Mouse (Mus musculus) liver, embryonic 16.5 days (tissue): Measurements from ENCODE around the gene Ddah2. TPM values are rescaled to one million over a fixed set of nuclear protein-coding genes. Genes with fewer than 3 reads are reported as not detected.

ENCODE experiments used
- ATAC-seq: fragments of 200-750 bp; cut with Nextera tagmentation; 2 replicates; pipeline ENCODE4 v1.8.0; 2017; ENCODE audit warnings: low read depth, mild to moderate bottlenecking, moderate number of reproducible peaks, moderate library complexity
- H3K27ac ChIP-seq: fragments of 300-500 bp; sonication (generic); 2 replicates; pipeline ENCODE4 v1.5.1; 2014; ENCODE audit warnings: mild to moderate bottlenecking, low read length
- H3K27me3 ChIP-seq: fragments of 300-500 bp; sonication (generic); 2 replicates; pipeline ENCODE4 v1.6.1; 2014; ENCODE audit warnings: low read depth, low read length, mixed read lengths; ENCODE audit not compliant: control insufficient read depth, insufficient read depth
- H3K36me3 ChIP-seq: fragments of 300-500 bp; sonication (generic); 2 replicates; pipeline ENCODE4 v1.6.1; 2014; ENCODE audit warnings: mild to moderate bottlenecking; ENCODE audit not compliant: control insufficient read depth, insufficient read depth
- H3K4me1 ChIP-seq: fragments of 300-500 bp; sonication (generic); 2 replicates; pipeline ENCODE4 v1.6.1; 2014; ENCODE audit warnings: low read depth, low read length, mixed read lengths; ENCODE audit not compliant: control insufficient read depth
- H3K4me2 ChIP-seq: fragments of 300-500 bp; sonication (generic); 2 replicates; pipeline ENCODE4 v1.6.1; 2014; ENCODE audit warnings: low read depth, low read length, mixed read lengths
- H3K4me3 ChIP-seq: fragments of 300-500 bp; sonication (generic); 2 replicates; pipeline ENCODE4 v1.5.1; 2014; ENCODE audit warnings: low read depth, mild to moderate bottlenecking, low read length
- H3K9ac ChIP-seq: fragments of 300-500 bp; sonication (generic); 2 replicates; pipeline ENCODE4 v1.6.1; 2014; ENCODE audit warnings: low read depth, low read length
- H3K9me3 ChIP-seq: fragments of 300-500 bp; sonication (generic); replicated peaks from 2 replicates; pipeline ENCODE4 v1.6.1; 2016; ENCODE audit warnings: low read length; ENCODE audit not compliant: control insufficient read depth
- WGBS: fragments of 180-500 bp; shearing (Covaris S2); extraction: QIAGEN DNeasy Blood & Tissue Kit; methylation state at CpG from one replicate; pipeline ENCODE4 v1.1.7; 2014; ENCODE audit not compliant: insufficient replicate concordance; 5-methylcytosine and 5-hydroxymethylcytosine counted together
- polyA plus RNA-seq: library from polyadenylated mRNA; unstranded; fragments of >200 nt; fragmentation: Nextera tagmentation; extraction: Ambion mirVana; gene quantifications from 2 replicates; pipeline ENCODE4 v1.2.1, GENCODE M21; 2015

Ddah2 gene
- polyA plus RNA-seq, 1 experiment from 2014 or later = 18.1 TPM

- Histone ChIP-seq H3K27ac (no peak within 1 kb of the TSS), H3K36me3 (no peaks in the 10 kb centered on the region), H3K4me3 (no peak within 1 kb of the TSS), H3K4me1 (peaks cover 23% of the 10 kb centered on the region), H3K9ac (no peak within 1 kb of the TSS), H3K27me3 (peaks cover 6% of the 10 kb centered on the region), H3K4me2 (peak within 1 kb of the TSS; percentile 33), H3K9me3 (no peaks in the 10 kb centered on the region)
- ATAC-seq = no peak
- 16% methylated on average over 12 of the region's 14 CpGs for WGBS
Observed at GRCm38 (mm10) chr17:35077786-35078233, 19.0 kb downstream of the Ddah2 start, which contains the start of gene Ly6g6d. Gene Ly6g6d (minus strand): TSS chr17:35078065.

GRCm38 (mm10) chr17:35079778-35080177, 20.9 kb downstream of the Ddah2 start:
- H3K4me2 ChIP-seq = peak overlapping the region; percentile 65
- WGBS = 10% methylated on average over 9 of the region's 9 CpGs
- H3K4me1 ChIP-seq = peaks cover 23% of the 10 kb centered on the region
- peak; percentile 96 for ATAC-seq
- no peaks in the 10 kb centered on the region for H3K36me3 ChIP-seq
- peak overlapping the region; percentile 80 for H3K27ac ChIP-seq
- peak overlapping the region; percentile 58 for H3K9ac ChIP-seq
- peak overlapping the region; percentile 34 for H3K4me3 ChIP-seq
- peaks cover 6% of the 10 kb centered on the region for H3K27me3 ChIP-seq
- no peaks in the 10 kb centered on the region for H3K9me3 ChIP-seq

GRCm38 (mm10) chr17:35080248-35080647, 21.4 kb downstream of the Ddah2 start:
- H3K9ac ChIP-seq = peak overlapping the region; percentile 58
- ATAC-seq = peak; percentile 62
- WGBS = 24% methylated on average over 6 of the region's 6 CpGs
- peaks cover 6% of the 10 kb centered on the region for H3K27me3 ChIP-seq
- H3K4me2 ChIP-seq = peak overlapping the region; percentile 65
- H3K36me3 ChIP-seq = no peaks in the 10 kb centered on the region
- H3K9me3 ChIP-seq = no peaks in the 10 kb centered on the region
- H3K27ac ChIP-seq = peak overlapping the region; percentile 80
- peak overlapping the region; percentile 34 for H3K4me3 ChIP-seq
- peaks cover 23% of the 10 kb centered on the region for H3K4me1 ChIP-seq

GRCm38 (mm10) chr17:35080710-35081109, 21.9 kb downstream of the Ddah2 start:
- H3K9ac ChIP-seq = no peak overlapping the region; the same call in 1 of the 2 replicates
- WGBS = 86% methylated on average over 4 of the region's 4 CpGs
- H3K9me3 ChIP-seq = no peaks in the 10 kb centered on the region
- H3K4me3 ChIP-seq = no peak overlapping the region
- H3K4me2 ChIP-seq = no peak overlapping the region; the same call in 1 of the 2 replicates
- H3K4me1 ChIP-seq = peaks cover 24% of the 10 kb centered on the region
- peaks cover 6% of the 10 kb centered on the region for H3K27me3 ChIP-seq
- H3K27ac ChIP-seq = peak overlapping the region; percentile 80; the same call in 1 of the 2 replicates
- ATAC-seq = no peak
- H3K36me3 ChIP-seq = no peaks in the 10 kb centered on the region

- Histone ChIP-seq H3K9ac (no peak overlapping the region), H3K4me3 (no peak overlapping the region), H3K27ac (no peak overlapping the region), H3K27me3 (peaks cover 2% of the 10 kb centered on the region), H3K36me3 (no peaks in the 10 kb centered on the region), H3K4me1 (peaks cover 22% of the 10 kb centered on the region), H3K4me2 (no peak overlapping the region), H3K9me3 (no peaks in the 10 kb centered on the region)
- WGBS = 80% methylated on average over 16 of the region's 16 CpGs
- ATAC-seq = no peak
Observed at GRCm38 (mm10) chr17:35082841-35083576, 24.2 kb downstream of the Ddah2 start.

- no peak for ATAC-seq
- H3K4me1 ChIP-seq = peaks cover 19% of the 10 kb centered on the region
- 41% methylated on average over 3 of the region's 3 CpGs for WGBS
- H3K9me3 ChIP-seq = no peaks in the 10 kb centered on the region
- no peak overlapping the region for H3K9ac ChIP-seq
- no peak overlapping the region for H3K27ac ChIP-seq
- no peak overlapping the region for H3K4me2 ChIP-seq
- no peak overlapping the region for H3K4me3 ChIP-seq
- no peaks in the 10 kb centered on the region for H3K36me3 ChIP-seq
- H3K27me3 ChIP-seq = no peaks in the 10 kb centered on the region
Observed at GRCm38 (mm10) chr17:35083929-35084497, 25.2 kb downstream of the Ddah2 start.

GRCm38 (mm10) chr17:35085208-35085865, 26.5 kb downstream of the Ddah2 start, which contains the start of gene Ly6g6f:
Gene Ly6g6f (minus strand): TSS chr17:35085610.
- WGBS = 35% methylated on average over 7 of the region's 7 CpGs

GRCm38 (mm10) chr17:35088151-35088550, 29.3 kb downstream of the Ddah2 start:
- H3K4me2 ChIP-seq = no peak overlapping the region
- H3K4me1 ChIP-seq = peaks cover 14% of the 10 kb centered on the region
- no peak overlapping the region for H3K27ac ChIP-seq
- H3K4me3 ChIP-seq = no peak overlapping the region
- H3K9ac ChIP-seq = no peak overlapping the region
- no peaks in the 10 kb centered on the region for H3K9me3 ChIP-seq
- WGBS = 30% methylated on average over 2 of the region's 2 CpGs
- no peaks in the 10 kb centered on the region for H3K27me3 ChIP-seq
- no peak for ATAC-seq
- peaks cover 14% of the 10 kb centered on the region for H3K36me3 ChIP-seq

More at GRCm38 (mm10) chr17:35085208-35085865, 26.5 kb downstream of the Ddah2 start, which contains the start of gene Ly6g6f:
- ATAC-seq = no peak
- Histone ChIP-seq H3K9ac (no peak within 1 kb of the TSS), H3K4me3 (no peak within 1 kb of the TSS), H3K27ac (no peak within 1 kb of the TSS), H3K27me3 (no peaks in the 10 kb centered on the region), H3K4me1 (peaks cover 12% of the 10 kb centered on the region), H3K36me3 (no peaks in the 10 kb centered on the region), H3K9me3 (no peaks in the 10 kb centered on the region), H3K4me2 (no peak within 1 kb of the TSS)
